Mouse (Mus musculus) left cerebral cortex, adult 11 months (tissue): ENCODE measurements around the gene Usp18.

Source experiments
- DNase-seq: peaks from one replicate; pipeline ENCODE4 v3.0.0; 2022; ENCODE audit warnings: low spot score

Gene Usp18

GRCm38 (mm10) chr6:121303466-121304220 lies 57.9 kb downstream of the Usp18 start:
- no peak for DNase-seq

GRCm38 (mm10) chr6:121304630-121305029 lies 58.9 kb downstream of the Usp18 start:
- DNase-seq: no peak

DNA sequence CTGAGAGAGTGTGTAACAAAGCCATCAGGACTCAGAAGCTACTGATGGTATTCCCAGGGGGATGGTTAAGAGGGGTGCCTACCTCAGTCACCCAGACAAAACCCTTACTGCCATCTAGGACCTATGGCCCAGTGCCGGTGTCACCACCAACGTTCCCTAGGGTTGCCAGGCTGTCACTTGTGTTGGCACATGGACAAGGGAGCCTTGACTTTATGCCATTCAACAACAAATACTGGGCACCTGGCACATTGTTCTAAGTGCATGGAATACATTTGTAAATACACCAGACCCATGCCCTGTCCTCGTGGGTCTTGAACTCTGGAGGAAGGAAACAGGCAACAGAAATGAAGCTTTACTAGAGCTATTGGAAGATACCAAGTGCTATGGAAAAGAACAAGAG lies 59.9 kb downstream of the Usp18 start:
- no peak for DNase-seq

DNA sequence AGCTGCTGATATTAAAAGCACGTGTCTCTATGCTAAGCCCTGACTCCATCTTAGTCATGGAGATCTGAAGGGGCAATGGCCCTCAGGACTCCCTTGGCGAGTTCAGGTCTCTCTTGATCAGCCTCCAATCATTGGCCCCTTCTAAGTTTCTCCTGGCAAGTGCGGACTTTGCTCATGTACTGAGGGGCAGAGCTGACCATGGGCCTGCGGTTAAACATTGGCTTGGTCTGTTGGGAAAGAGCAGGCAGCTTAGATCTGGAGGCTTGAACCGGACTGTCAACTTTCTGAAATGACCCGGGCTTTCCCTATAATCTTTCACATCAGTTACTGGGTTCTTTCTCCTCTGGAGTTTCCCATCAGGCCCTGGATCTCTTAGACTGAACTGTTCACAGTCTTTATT lies 65.3 kb downstream of the Usp18 start:
- DNase-seq: no peak

DNA sequence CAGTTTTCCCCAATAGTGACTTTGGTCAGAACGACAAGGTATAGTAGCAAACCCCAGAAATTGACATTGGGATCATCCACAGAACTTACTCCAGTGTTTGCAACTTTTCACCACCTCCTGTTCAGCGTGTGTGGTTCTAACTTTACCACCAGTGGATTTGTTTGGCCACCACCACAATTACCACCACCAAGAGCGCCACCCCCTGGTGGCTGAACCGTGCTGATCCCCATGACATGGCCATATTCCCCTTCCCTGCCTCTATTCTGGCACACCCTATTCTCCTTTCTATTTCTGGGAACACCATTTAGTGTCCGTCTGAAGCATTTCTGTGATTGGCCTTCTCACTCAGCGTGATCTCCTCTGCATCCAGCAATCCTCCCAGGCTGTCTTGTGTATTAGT lies 73.4 kb downstream of the Usp18 start:
- DNase-seq: no peak
